Mouse (Mus musculus) CH12F3 (cell line): ENCODE measurements around the gene Pbsn.
"Not testable (repeated sequence)": the region's sequence is repeated elsewhere in the genome, so short reads cannot be mapped to it uniquely, and the experiment has no call there.

Source experiments
- in situ Hi-C: fragments of 300-500 bp; cut with MboI; formaldehyde crosslinking; loops from 2 replicates; pipeline ENCODE4 v1.14.3; 2020; ENCODE audit warnings: low sequenced_read_pairs

Pbsn gene

DNA sequence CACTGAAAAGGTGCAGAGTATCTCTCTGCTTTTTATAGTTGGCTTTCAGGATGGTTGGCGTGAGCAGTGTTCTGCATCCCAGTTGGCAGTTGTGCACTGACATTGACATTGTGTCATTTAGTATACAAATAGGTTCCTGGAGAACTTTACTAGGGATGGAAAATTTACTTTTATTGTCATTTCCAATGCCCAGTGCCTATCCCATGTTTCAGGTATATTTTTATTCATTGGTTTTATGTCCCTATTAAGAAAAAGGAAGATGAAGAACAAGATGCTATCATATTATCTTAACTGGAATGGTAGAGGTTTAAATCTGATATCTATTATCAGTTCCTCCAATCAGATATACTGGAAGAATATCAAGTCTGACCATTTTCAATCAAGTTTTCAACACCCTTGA, at the start of gene Pbsn:
TSS of gene Pbsn (minus strand) at position 101 of the 400 bp plus-strand sequence.
- in situ Hi-C loops: no loop called here

DNA sequence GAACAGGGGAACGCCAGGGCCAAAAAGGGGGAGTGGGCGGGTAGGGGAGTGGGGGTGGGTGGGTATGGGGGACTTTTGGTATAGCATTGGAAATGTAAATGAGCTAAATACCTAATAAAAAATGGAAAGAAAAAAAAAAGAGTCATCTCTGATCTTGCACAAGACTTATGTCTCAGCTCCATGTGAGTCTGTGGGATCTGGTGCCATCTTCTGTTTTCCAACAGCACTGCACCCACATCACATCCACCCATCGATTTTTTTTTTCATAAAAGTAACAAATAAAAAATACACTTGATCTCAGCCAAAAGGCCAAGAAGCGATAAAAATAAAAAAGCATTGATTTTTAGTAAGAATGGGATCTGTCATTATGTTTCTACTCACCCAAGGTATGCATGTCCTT, 26.6 kb upstream of the Pbsn start:
- in situ Hi-C loops: not testable (repeated sequence)

DNA sequence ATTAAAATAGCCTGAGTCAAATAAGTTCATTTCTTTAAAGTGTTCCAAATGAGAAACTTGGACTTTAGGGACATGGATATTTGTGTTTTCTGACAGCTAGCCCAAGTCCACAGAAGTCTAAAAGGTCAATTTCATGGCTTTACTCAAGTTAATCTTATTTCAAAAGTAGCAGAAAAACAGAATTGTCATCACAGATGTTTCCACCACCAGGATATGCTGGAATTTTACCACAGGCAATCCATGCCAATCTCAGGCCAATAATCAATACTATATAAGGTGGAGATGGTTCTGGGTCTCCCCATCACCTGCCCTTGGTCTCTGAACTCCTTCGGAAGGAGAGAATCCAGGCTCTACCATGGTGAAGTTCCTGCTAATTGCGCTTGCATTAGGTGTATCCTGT, 11.0 kb upstream of the Pbsn start, which contains the start of gene Gm14744:
TSS of gene Gm14744 (plus strand) at position 301 of the 400 bp plus-strand sequence.
- in situ Hi-C loops: not testable (repeated sequence)

DNA sequence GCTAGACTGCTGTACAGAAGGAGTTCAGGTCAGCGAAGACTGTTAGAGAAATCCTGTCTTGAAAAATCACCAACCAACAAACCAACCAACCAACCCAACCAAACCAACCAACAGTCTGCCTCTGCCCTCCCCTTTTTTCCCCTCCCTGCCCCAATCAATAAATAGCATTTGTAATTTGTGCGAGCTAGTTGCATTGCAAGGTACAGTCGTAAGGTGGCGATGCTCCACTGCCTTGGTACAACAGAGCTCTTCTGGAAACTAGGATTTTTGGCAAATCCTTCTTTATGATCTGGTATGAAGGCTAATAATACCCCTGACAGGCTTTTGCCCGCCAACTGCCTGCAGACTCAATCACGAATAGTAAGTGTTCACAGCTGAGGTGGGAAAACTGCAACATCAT, 41.4 kb downstream of the Pbsn start:
- in situ Hi-C loops: no loop called here

DNA sequence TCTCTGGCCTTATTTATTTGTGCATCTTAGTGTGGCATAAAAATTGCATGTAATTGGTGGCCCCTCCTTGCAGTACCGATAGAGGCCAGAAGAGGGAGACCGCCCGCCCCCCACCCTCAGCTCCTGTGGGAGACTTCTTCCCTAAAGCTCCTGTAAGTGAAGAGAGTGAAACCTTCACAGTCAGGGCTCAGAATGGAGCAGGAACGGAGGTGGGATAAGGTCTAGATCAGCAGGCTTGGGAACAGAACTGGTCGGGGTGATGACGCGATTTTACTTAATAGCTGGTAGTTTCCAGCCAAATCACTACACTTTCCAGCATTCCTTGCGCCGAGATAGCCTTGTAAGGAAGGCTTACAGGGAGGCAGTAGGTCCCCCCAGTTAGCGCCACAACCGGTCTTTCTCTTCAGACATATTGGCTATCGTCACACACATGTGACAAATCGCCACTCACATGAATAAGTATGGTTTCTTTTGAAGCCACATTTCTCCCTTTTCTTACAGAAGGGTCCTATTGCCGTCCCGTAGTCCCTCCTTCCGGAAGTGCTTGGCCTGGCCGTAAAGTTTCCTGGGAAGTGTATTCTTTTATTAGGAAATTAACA, 42.7 kb downstream of the Pbsn start:
- in situ Hi-C loops: no loop called here

DNA sequence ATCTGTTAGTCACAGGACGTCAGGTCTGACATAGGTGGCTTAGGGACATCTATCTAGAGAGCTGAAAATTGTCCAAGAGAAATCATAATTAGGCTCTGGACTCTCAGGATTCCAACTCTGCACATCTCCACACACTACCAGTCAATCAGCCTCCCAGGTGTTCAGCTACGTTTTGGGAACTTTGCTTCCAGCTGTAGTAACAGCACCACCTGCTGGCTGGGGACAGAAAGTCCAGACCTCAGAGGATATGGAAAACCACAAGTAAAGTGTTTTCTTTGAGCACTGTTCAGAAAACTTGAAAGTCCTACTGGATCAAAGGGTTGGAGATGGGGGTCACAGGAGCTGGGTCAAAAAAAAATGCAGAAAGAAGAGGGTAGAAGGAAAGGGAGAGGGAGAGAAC, 44.8 kb downstream of the Pbsn start:
- in situ Hi-C loops: no loop called here

DNA sequence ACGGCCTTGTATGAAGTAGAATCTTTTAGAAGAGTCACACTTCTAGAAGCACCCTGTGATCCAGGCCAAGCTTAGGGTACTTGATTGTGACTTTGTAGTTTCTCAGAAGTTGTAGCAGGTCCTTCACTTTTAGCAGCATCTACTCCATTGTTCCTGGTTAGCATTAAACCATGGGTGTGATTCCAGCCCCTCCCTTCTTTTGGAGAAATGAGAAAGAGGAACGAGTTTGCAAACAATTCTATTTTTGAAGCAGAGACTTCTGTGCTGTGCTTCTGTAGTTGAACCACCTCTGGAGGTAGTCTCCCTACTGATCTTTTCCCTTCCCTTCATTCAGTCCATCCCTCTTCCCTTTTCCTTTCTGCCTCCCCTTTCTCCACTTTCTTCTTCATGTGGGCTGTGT, 51.1 kb downstream of the Pbsn start:
- in situ Hi-C loops: no loop called here

DNA sequence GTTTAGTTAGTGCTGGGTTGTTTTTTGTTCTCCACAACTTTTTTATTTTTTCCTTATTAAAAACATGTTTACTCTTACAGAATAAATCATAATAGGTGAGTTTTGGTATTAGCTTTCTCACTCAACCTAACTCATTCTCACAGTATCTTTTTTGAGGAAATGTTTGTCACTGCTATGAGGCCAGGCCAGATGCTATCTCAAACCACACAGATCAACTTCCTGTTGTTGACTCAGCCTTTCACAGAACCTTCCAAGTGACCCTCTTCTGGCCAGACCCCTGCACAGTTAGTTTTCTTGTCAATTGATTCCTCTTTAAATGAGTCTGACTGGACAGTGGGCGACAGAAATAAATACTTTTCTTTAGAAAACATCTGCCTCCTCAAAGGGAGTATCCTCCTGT, 51.9 kb downstream of the Pbsn start:
- in situ Hi-C loops: no loop called here

DNA sequence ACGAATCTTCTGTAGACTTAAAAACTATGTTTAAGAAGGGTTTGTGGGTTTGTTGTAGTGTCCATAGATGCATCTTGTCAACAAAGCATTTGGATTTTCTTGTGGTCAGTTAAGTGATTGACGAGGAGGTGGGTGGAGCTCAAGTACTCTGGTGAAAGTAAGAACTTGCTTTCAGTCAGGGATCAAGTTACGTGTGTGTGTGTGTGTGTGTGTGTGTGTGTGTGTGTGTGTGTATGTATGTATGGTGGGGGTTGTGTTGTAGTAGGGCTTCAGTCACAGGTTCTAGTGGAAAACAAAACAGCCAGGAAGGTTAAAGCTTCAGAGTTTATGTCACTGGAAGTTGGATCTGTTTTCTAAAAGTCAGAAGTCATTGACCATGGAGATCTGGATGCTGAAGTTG, 53.9 kb downstream of the Pbsn start:
- in situ Hi-C loops: no loop called here

DNA sequence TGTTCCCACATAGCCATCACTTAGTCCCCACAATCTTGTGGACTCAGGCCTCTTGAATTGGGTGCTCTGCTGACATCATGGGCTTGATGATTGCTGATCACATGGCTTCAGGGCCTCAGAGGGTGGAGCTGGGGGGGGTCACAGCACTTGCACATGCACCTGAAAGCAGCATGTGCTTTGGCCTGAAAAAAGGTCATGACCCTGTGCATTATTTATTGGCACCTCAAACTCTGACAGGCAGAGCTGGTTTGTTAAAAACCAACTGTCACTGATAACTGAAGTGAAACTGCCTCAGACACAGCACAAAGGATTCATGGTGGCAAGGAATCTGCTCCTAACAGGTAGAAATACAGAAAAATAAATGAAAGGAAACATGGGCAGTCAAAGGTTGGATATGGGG, 55.6 kb downstream of the Pbsn start:
- in situ Hi-C loops: no loop called here

DNA sequence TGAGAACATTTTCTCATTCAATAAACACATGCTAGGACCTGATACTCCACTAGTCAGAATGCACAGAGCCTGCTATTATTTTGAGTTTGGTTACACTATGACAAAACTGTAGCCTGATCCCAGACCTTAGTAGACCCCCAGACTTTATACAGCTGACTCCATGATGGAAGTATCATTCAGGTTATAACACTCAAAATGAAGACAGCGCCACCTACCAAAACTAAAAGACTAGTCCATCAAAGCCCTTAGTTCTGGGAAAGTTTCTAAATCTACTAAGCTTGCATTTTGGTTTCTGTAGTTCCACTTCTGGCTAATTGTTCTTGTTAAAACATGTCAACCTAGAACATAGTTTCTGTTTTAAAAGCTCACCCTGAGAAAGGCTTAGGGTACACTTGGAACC, 56.5 kb downstream of the Pbsn start:
- in situ Hi-C loops: no loop called here

DNA sequence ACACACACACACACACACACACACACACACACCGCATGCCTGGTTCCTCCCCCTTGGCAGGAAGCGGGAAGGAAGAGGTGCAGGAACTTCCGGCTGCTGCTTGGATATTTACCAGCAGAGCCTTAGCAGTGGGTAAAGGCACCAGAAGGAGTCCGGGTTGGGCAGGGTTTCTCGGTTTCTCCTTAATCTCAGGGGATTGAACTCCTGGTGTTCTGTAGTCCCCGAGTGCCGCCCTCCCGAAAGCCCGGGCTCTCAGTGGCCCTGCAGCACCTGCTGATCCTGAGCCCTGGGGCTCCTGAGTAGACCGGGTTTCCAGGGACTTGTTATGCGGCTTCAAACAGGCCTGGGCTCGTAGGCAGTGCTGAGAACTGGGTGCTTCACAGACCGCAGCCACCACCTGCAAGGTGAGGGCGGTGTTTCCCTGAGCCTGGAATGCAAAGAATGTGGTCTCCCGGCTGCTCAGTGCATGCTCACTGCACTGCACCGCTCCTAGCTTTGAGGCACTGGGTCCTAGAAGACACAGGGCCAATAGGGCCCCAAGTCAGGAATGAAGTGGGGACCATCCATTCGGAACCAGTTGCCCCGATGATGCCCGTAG, 57.1 kb downstream of the Pbsn start, which contains the start of gene Prkx:
TSS of gene Prkx (minus strand) at position 41 of the 598 bp plus-strand sequence.
- in situ Hi-C loops: no loop called here

DNA sequence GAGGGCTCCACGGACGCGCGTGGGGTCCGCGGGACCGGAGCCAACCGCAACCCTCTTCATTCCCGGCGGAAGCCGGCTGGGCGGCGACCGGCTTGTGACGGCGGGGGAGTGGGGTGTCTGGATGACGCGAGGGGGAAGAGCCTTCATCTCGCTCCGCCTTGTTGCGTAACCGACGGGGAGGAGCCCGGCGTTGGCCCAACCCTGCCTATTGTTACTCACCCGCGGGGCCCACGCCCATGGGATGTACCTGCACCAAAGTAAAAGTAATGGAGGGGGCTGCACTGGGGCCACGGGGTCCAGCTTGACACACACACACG, 57.6 kb downstream of the Pbsn start:
- in situ Hi-C loops: no loop called here

DNA sequence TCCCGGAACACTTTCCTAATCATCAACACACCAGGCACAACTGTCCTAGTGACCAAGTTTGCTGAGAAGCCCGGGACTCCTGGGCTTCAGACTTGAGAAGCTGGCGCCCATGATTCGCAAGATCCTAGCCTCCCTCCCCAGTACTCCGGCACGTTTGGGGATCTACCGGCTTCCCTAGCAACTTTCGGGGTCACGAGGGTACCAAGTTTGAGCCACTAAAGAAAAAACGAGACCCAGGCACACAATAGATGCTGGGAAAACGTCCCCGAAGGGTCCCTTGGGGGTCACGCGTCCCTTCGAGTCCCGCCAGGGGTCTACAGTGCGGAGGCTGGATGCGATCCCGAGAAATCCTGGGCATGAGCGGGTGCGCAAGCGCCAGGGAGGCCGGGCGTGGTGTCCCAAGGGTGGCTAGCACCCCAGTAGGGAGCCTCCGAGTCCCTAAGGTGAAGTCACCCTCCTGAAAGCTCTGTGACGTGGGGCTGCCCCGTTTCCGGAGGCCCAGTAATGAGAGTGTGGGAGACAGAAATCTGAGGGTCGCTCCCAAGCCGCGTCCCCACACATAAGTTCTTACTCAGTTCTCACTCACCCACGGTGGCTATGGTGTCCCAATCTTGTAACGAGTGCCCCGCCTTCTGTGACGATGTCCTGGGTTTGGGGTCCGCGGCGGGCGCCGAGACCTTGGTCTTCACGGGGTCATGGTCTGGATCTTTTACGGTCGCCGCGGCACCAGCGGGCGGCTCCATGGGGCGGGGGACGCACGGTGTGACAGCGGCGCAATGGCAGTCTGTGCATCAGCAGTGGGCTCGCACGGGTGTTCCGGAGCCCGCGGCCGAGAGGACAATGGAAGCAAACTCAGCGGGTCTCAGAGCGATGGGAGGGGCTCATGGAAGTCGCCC, 58.2 kb downstream of the Pbsn start:
- in situ Hi-C loops: no loop called here

DNA sequence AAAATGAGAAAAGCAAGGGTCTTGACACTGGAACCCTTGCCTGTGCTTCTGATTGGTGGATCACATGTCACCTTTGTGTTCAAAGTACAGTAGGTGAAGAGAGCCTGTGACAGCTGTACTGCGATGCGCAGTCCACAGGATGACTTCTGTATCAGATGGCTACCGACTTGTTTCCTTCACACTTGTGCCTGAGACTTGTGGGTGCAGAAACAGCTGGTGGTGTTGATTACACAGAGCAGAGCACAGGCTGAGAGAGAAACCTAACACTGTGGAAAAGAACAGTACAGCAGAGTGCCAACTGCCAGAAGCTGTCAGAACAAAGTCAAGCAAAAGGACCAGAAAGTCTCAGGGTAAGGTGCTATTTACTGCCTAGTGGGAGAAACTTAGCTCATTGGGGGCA, 64.7 kb downstream of the Pbsn start:
- in situ Hi-C loops: no loop called here
